Mouse (Mus musculus) kidney, embryonic 15.5 days (tissue): ENCODE measurements at regions not wholly inside any gene's neighbourhood (a gene's known extent, or its start where the extent isn't known, plus 50 kb on each side); places are given as distances from the start of the nearest gene placed in this dataset.

Experiments
- ATAC-seq: fragments of 200-750 bp; cut with Nextera tagmentation; replicated peaks from 2 replicates; pipeline ENCODE4 v1.8.0; 2017; ENCODE audit warnings: moderate TSS enrichment; ENCODE audit not compliant: low FRiP score
- H3K27ac ChIP-seq: fragments of 300-500 bp; sonication (generic); 2 replicates; pipeline ENCODE4 v1.5.1; 2015; ENCODE audit warnings: mild to moderate bottlenecking, inconsistent platforms
- H3K27me3 ChIP-seq: fragments of 300-500 bp; sonication (generic); 2 replicates; pipeline ENCODE4 v1.6.1; 2015; ENCODE audit warnings: inconsistent platforms
- H3K36me3 ChIP-seq: fragments of 300-500 bp; sonication (generic); 2 replicates; pipeline ENCODE4 v1.6.1; 2015; ENCODE audit warnings: inconsistent platforms
- H3K4me1 ChIP-seq: fragments of 300-500 bp; sonication (generic); 2 replicates; pipeline ENCODE4 v1.6.1; 2015; ENCODE audit warnings: inconsistent platforms
- H3K4me2 ChIP-seq: fragments of 300-500 bp; sonication (generic); 2 replicates; pipeline ENCODE4 v1.6.1; 2015; ENCODE audit warnings: moderate library complexity, mild to moderate bottlenecking, inconsistent platforms
- H3K4me3 ChIP-seq: fragments of 300-500 bp; sonication (generic); replicated peaks from 2 replicates; pipeline ENCODE4 v1.5.1; 2015; ENCODE audit warnings: mild to moderate bottlenecking, inconsistent platforms
- H3K9ac ChIP-seq: fragments of 300-500 bp; sonication (generic); 2 replicates; pipeline ENCODE4 v1.6.1; 2015; ENCODE audit warnings: mild to moderate bottlenecking, inconsistent platforms
- H3K9me3 ChIP-seq: fragments of 300-500 bp; sonication (generic); replicated peaks from 2 replicates; pipeline ENCODE4 v1.6.1; 2016; ENCODE audit warnings: inconsistent platforms
- WGBS: fragments of 180-500 bp; shearing (Covaris S2); methylation state at CpG from one replicate; pipeline ENCODE4 v1.1.7; 2015; ENCODE audit warnings: mixed read lengths; 5-methylcytosine and 5-hydroxymethylcytosine counted together

- no peak overlapping the region for H3K9ac ChIP-seq
- no peak overlapping the region for H3K4me2 ChIP-seq
- H3K4me1 ChIP-seq = no peaks in the 10 kb centered on the region
- H3K27ac ChIP-seq = no peak overlapping the region
- ATAC-seq = no peak
- H3K27me3 ChIP-seq = no peaks in the 10 kb centered on the region
- H3K4me3 ChIP-seq = no peak overlapping the region
- no peaks in the 10 kb centered on the region for H3K36me3 ChIP-seq
- H3K9me3 ChIP-seq = no peaks in the 10 kb centered on the region
- 83% methylated on average over 5 of the region's 5 CpGs for WGBS
These were observed 314.4 kb downstream of the Gm11361 start for GRCm38 (mm10) chr13:28571716-28572115.

DNA sequence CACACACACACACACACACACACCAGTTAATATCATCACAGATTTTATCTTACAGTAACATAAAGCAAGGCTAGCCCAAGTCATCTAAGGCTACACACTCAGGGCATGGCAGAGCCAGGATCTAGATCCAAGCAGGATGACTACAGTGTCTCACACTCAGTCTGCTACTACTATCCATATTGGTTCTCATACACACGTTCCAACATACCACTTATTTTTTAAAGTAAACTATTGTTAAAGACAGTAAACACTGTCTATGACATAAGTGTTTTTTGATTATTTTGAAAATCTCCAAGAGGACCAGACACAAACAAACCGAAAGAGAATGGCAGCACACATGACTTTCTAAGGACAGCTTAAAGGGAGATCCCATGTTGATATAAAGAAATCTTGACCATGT, 306.3 kb downstream of the Gm11361 start:
- Histone ChIP-seq H3K9me3 (no peaks in the 10 kb centered on the region), H3K4me2 (no peak overlapping the region), H3K9ac (no peak overlapping the region), H3K4me3 (no peak overlapping the region), H3K27me3 (no peaks in the 10 kb centered on the region), H3K27ac (no peak overlapping the region), H3K36me3 (no peaks in the 10 kb centered on the region), H3K4me1 (no peaks in the 10 kb centered on the region)
- 89% methylated on average over 2 of the region's 2 CpGs for WGBS
- no peak for ATAC-seq

DNA sequence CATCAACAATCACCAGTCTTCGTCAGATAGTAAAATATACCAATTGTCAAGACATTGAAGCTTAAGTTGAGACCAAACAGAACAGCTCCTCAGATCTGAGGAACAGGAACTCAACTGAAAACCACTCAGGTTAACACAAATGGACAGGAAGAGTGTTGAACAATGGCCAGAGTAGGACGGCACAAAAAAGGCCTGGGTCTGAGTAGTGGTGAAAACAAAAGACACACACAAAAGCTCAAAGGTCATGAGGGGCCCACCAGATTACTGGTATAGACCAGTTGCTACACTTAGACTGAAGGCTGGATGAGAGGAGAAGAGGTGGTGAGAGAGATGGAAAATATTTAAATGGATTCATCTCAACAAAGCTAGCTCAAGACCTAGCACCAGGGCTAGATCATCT, 302.8 kb downstream of the Gm11361 start:
- no peak for ATAC-seq
- WGBS = 81% methylated on average over 2 of the region's 2 CpGs
- Histone ChIP-seq H3K4me2 (no peak overlapping the region), H3K4me1 (peaks cover 6% of the 10 kb centered on the region), H3K27ac (no peak overlapping the region), H3K27me3 (no peaks in the 10 kb centered on the region), H3K4me3 (no peak overlapping the region), H3K9me3 (no peaks in the 10 kb centered on the region), H3K36me3 (no peaks in the 10 kb centered on the region), H3K9ac (no peak overlapping the region)

DNA sequence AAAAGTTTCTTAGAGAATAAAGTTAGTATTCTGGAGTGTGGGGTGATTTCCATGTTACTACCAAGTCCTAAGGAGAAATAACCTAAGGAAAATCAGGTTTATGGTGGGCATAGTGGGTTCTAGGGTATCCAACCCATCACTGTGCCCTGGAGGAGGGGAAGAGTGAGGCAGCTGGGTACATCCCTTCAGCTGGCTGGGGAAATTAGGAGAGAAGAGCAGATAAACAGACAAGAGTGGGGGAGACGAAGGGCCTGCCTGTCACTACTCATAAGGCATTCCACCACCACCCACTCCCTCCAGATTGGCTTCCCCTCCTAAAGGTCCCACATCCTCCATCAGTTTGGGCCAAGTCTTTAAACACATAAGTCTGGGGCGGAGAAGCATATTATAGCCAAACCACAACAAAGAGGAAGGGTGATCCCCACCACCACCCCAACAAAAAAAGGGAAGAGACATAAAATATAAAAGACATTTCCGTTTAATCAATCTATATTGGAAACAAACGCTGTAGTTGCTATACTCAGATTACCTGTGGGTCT, 299.8 kb downstream of the Gm11361 start:
- Histone ChIP-seq H3K27me3 (no peaks in the 10 kb centered on the region), H3K9me3 (no peaks in the 10 kb centered on the region), H3K9ac (no peak overlapping the region), H3K4me2 (no peak overlapping the region), H3K27ac (no peak overlapping the region), H3K4me1 (peaks cover 29% of the 10 kb centered on the region), H3K4me3 (no peak overlapping the region), H3K36me3 (no peaks in the 10 kb centered on the region)
- WGBS = 75% methylated on average over 4 of the region's 4 CpGs
- no peak for ATAC-seq

DNA sequence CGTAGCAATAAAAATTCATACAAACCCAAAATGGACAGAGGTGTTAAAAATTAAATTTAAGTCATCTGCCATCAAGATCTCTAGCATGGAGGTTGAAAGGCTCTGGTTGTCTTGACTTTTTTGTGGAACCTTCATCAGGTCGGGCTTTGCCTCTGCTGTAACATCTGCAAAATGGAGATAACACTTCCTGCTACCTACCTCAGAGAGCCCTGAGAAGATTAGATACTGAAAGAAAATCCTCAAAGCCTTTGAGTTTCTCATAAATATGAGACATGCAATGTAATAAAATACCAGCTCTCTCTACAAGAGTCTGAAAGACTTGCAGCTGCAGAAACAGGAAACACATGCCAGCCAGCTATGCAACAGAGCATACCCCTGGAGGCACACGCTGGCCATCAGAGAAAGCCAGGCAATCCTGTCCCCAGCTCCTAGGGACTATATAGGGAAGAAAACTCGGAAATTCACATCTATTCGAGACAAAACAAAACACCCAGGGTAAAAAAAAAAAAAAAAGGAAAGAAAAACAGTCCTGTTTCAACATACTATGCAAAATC, 299.1 kb downstream of the Gm11361 start:
- H3K27me3 ChIP-seq = no peaks in the 10 kb centered on the region
- H3K9me3 ChIP-seq = no peaks in the 10 kb centered on the region
- 40% methylated on average over 5 of the region's 5 CpGs for WGBS
- H3K4me2 ChIP-seq = no peak overlapping the region
- H3K36me3 ChIP-seq = no peaks in the 10 kb centered on the region
- H3K9ac ChIP-seq = no peak overlapping the region
- ATAC-seq = no peak
- H3K4me1 ChIP-seq = peaks cover 29% of the 10 kb centered on the region
- no peak overlapping the region for H3K27ac ChIP-seq
- H3K4me3 ChIP-seq = no peak overlapping the region

- Histone ChIP-seq H3K9me3 (no peaks in the 10 kb centered on the region), H3K9ac (no peak overlapping the region), H3K4me2 (no peak overlapping the region), H3K4me1 (peaks cover 29% of the 10 kb centered on the region), H3K4me3 (no peak overlapping the region), H3K27me3 (no peaks in the 10 kb centered on the region), H3K27ac (no peak overlapping the region), H3K36me3 (no peaks in the 10 kb centered on the region)
- ATAC-seq = 0 out of 2 replicates have a peak, but pooled peaks have one; percentile 49
- 59% methylated on average over 12 of the region's 12 CpGs for WGBS
These were observed 297.0 kb downstream of the Gm11361 start for GRCm38 (mm10) chr13:28554143-28554830.

DNA sequence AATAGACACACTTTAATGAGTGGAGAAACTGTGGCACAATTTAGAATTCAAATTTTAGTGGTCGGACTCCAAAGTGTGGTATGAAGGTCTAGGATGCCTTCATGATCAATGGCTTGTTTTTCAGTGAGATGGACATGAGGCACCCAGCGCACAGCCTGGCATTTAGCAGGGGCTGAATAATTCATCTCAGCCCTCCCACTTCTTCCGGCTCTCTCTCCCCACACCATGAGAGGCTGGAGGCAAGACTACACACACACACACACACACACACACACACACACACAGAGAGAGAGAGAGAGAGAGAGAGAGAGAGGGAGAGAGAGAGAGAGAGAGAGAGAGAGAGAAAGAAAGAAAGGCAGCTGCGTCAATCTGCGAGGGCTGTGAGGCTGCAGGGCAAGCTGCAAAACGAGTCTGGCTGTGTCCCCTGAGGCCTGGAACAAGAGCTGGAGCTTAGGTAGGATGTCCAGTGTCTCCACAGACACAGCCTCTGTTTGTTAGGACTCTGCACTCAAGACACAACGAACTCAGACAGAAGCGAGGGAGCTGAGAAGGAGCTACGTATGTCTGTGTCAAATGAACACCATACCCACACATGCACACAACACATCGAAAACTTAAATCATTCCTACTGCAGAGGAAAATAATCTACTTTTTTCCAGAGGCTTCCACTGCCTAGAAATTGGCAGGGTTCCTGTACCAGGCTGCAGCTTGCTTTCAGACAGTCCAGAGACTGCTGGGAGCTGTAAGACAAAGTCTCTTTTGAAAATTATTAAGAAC, 295.8 kb downstream of the Gm11361 start:
- Histone ChIP-seq H3K4me2 (no peak overlapping the region), H3K9me3 (no peaks in the 10 kb centered on the region), H3K9ac (no peak overlapping the region), H3K27ac (no peak overlapping the region), H3K4me1 (peaks cover 29% of the 10 kb centered on the region), H3K27me3 (no peaks in the 10 kb centered on the region), H3K36me3 (no peaks in the 10 kb centered on the region), H3K4me3 (no peak overlapping the region)
- no peak for ATAC-seq
- 48% methylated on average over 10 of the region's 10 CpGs for WGBS

DNA sequence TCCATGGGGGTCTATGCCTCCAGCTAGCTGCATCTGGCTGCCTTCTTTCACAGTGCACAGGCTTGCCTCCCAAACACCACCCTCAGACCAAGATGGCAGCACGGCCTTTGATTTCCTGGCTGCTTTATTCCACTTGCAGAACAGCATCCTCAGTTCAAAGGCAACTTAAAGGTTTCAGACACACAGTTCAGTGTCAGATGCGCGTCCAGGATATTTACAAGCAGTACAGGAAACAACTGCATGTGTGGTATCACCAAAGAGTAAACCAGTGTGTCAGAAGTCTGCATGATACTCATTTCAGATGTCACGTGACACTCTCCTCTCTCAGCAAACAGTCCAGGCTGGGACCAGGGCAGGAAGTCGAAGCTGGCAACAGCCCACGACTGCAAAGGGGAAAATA, 294.2 kb downstream of the Gm11361 start:
- WGBS = 71% methylated on average over 6 of the region's 6 CpGs
- Histone ChIP-seq H3K4me3 (no peak overlapping the region), H3K9ac (no peak overlapping the region), H3K4me2 (no peak overlapping the region), H3K4me1 (peaks cover 27% of the 10 kb centered on the region), H3K27ac (0 out of 2 replicates have a peak overlapping the region, but pooled peaks have one; percentile 3), H3K27me3 (no peaks in the 10 kb centered on the region), H3K9me3 (no peaks in the 10 kb centered on the region), H3K36me3 (no peaks in the 10 kb centered on the region)
- no peak for ATAC-seq

DNA sequence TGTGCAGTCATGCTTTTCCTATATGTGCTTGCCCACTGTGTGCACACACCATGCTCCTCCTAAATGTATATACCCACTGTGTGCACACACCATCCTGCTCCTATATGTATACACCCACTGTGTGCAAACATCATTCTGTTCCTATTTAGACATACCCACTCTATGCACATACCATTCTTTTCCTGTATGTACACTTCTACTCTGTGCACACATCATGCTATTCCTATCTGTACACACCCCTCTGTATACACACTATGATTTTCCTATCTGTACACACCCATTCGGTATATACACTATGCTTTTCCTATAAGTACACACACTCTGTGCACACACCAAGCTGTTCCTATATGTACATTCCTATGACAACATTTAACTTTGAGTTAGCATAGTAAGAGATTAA, 288.5 kb downstream of the Gm11361 start:
- ATAC-seq = peak; percentile 33
- 81% methylated on average over 1 of the region's 1 CpGs for WGBS
- H3K36me3 ChIP-seq = 0 out of 2 replicates have a peak, but pooled peaks cover 5% of the 10 kb centered on the region

DNA sequence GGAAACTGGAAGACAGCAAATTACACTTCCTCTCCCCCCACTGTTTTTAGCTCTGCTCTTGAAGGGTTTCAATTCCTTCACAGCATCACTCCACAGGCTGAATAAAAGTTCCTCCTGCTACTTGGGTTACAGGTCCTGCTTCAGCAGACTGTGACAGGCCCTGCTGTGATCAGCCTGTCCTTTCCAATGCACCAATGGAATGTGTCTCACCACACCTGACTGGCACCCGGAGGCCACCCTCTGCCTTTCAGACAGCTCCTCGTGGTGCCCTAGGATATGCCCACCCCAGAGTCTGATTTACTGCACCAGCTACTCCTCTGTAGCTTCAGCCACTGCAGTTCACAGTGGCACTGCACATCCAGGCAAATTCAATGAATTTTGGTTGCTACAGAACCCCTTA, 288.0 kb downstream of the Gm11361 start:
- Histone ChIP-seq H3K36me3 (0 out of 2 replicates have a peak, but pooled peaks cover 5% of the 10 kb centered on the region), H3K27me3 (no peaks in the 10 kb centered on the region), H3K4me1 (peaks cover 24% of the 10 kb centered on the region), H3K4me2 (no peak overlapping the region), H3K4me3 (no peak overlapping the region), H3K9me3 (no peaks in the 10 kb centered on the region), H3K27ac (peak overlapping the region; percentile 70), H3K9ac (no peak overlapping the region)
- peak; percentile 94 for ATAC-seq
- 31% methylated on average over 2 of the region's 2 CpGs for WGBS

More for the DNA sequence above, 288.5 kb downstream of the Gm11361 start:
- Histone ChIP-seq H3K9ac (no peak overlapping the region), H3K4me3 (no peak overlapping the region), H3K27me3 (no peaks in the 10 kb centered on the region), H3K4me2 (no peak overlapping the region), H3K9me3 (no peaks in the 10 kb centered on the region), H3K4me1 (peaks cover 24% of the 10 kb centered on the region), H3K27ac (peak overlapping the region; percentile 70)

- Histone ChIP-seq H3K4me2 (no peak overlapping the region), H3K27ac (peak overlapping the region; percentile 70), H3K4me1 (peaks cover 24% of the 10 kb centered on the region), H3K9ac (no peak overlapping the region), H3K36me3 (0 out of 2 replicates have a peak, but pooled peaks cover 5% of the 10 kb centered on the region), H3K27me3 (no peaks in the 10 kb centered on the region), H3K9me3 (no peaks in the 10 kb centered on the region), H3K4me3 (no peak overlapping the region)
- no peak for ATAC-seq
- 47% methylated on average over 2 of the region's 2 CpGs for WGBS
These were observed 287.5 kb downstream of the Gm11361 start for GRCm38 (mm10) chr13:28544819-28545180.
